Mouse (Mus musculus) liver (tissue): ENCODE results near the gene Etv5.

Experiments used
- DNase-seq: peaks from one replicate; pipeline ENCODE4 v3.0.0-alpha.2; 2020; ENCODE audit warnings: mixed read lengths

The Etv5 gene

GRCm38 (mm10) chr16:22429377-22429776, 10.1 kb downstream of the Etv5 start:
- no peak for DNase-seq

- peak; percentile 73 for DNase-seq
Observed at GRCm38 (mm10) chr16:22428853-22429341, 10.6 kb downstream of the Etv5 start.

GRCm38 (mm10) chr16:22426866-22427265, 12.7 kb downstream of the Etv5 start:
- no peak for DNase-seq

GRCm38 (mm10) chr16:22422256-22422655, 17.3 kb downstream of the Etv5 start:
- DNase-seq: no peak

- no peak for DNase-seq
Observed at GRCm38 (mm10) chr16:22417931-22418330, 21.6 kb downstream of the Etv5 start.

GRCm38 (mm10) chr16:22417044-22417443, 22.5 kb downstream of the Etv5 start:
- no peak for DNase-seq

- DNase-seq: no peak
Observed at GRCm38 (mm10) chr16:22416140-22416848, 23.2 kb downstream of the Etv5 start.

GRCm38 (mm10) chr16:22414205-22414754, 25.2 kb downstream of the Etv5 start:
- DNase-seq: no peak

- DNase-seq: no peak
Observed at GRCm38 (mm10) chr16:22412459-22413229, 26.9 kb downstream of the Etv5 start.

- no peak for DNase-seq
Observed at GRCm38 (mm10) chr16:22411764-22412163, 27.8 kb downstream of the Etv5 start.

GRCm38 (mm10) chr16:22410000-22410399, 29.5 kb downstream of the Etv5 start:
- DNase-seq: no peak

GRCm38 (mm10) chr16:22408642-22409360, 30.7 kb downstream of the Etv5 start:
- no peak for DNase-seq

- no peak for DNase-seq
Observed at GRCm38 (mm10) chr16:22406747-22407146, 32.8 kb downstream of the Etv5 start.

GRCm38 (mm10) chr16:22406050-22406449, 33.5 kb downstream of the Etv5 start:
- no peak for DNase-seq

- no peak for DNase-seq
Observed at GRCm38 (mm10) chr16:22405492-22405891, 34.0 kb downstream of the Etv5 start.

- no peak for DNase-seq
Observed at GRCm38 (mm10) chr16:22403715-22404114, 35.8 kb downstream of the Etv5 start.

- no peak for DNase-seq
Observed at GRCm38 (mm10) chr16:22402600-22402999, 36.9 kb downstream of the Etv5 start.

- DNase-seq: no peak
Observed at GRCm38 (mm10) chr16:22400226-22400625, 39.3 kb downstream of the Etv5 start.

- no peak for DNase-seq
Observed at GRCm38 (mm10) chr16:22398784-22399453, 40.6 kb downstream of the Etv5 start.

GRCm38 (mm10) chr16:22398354-22398753, 41.2 kb downstream of the Etv5 start:
- DNase-seq: no peak

GRCm38 (mm10) chr16:22396420-22396819, 43.1 kb downstream of the Etv5 start:
- no peak for DNase-seq

GRCm38 (mm10) chr16:22395093-22395844, 44.2 kb downstream of the Etv5 start:
- DNase-seq: no peak
